Mouse (Mus musculus) CH12.LX (cell line): ENCODE data around the gene Runx2. TPM values are rescaled to one million over a fixed set of nuclear protein-coding genes. Genes with fewer than 3 reads are reported as not detected.

ENCODE experiments used
- DNase-seq: peaks from one replicate; pipeline ENCODE4 v3.0.0-alpha.2; 2013; ENCODE audit errors: extremely low read depth
- H3K27ac ChIP-seq: 2 replicates; pipeline ENCODE4 v1.5.1; 2012; ENCODE audit warnings: low read depth, mild to moderate bottlenecking, control low read depth, moderate library complexity; ENCODE audit not compliant: insufficient read depth
- H3K27me3 ChIP-seq: replicated peaks from 2 replicates; pipeline ENCODE3; 2012; ENCODE audit warnings: inconsistent platforms
- H3K36me3 ChIP-seq, 2 experiments: replicated peaks in 1 of 2; 2 replicates each; pipeline versions ENCODE3 to v1.6.1; 2012; ENCODE audit warnings: inconsistent platforms in 1 of 2, low read length in 1 of 2, mild to moderate bottlenecking in 1 of 2, mixed read lengths in 1 of 2, moderate library complexity in 1 of 2; ENCODE audit not compliant: control insufficient read depth in 1 of 2, insufficient read depth in 1 of 2
- H3K4me1 ChIP-seq, 2 experiments: 2 replicates each; pipeline ENCODE4 v1.6.1; 2012; ENCODE audit warnings: inconsistent platforms in 1 of 2, moderate library complexity in 1 of 2; ENCODE audit not compliant: insufficient read depth in 2 of 2, control insufficient read depth in 1 of 2
- H3K4me2 ChIP-seq: 2 replicates; pipeline ENCODE4 v1.6.1; 2012; ENCODE audit warnings: low read depth, mild to moderate bottlenecking, control low read depth; ENCODE audit not compliant: poor library complexity, insufficient read depth, severe bottlenecking
- H3K4me3 ChIP-seq, 3 experiments: fragments of 150-350 bp in 1 of 3; sonication (generic) in 1 of 3; replicated peaks in 1 of 3; 2 replicates each; pipeline versions ENCODE3 to v1.5.1; 2011 to 2012; ENCODE audit warnings: low read depth in 2 of 3, low read length in 2 of 3, mild to moderate bottlenecking in 2 of 3, moderate library complexity in 2 of 3, control low read depth in 1 of 3, improper control_type of control experiment in 1 of 3, inconsistent platforms in 1 of 3, mixed read lengths in 1 of 3; ENCODE audit not compliant: poor library complexity in 1 of 3
- H3K79me2 ChIP-seq: replicated peaks from 2 replicates; pipeline ENCODE4 v1.6.1; 2012; ENCODE audit warnings: mild to moderate bottlenecking, moderate library complexity; ENCODE audit not compliant: control insufficient read depth, poor library complexity, insufficient read depth, severe bottlenecking; ENCODE audit errors: extremely low read depth
- H3K9ac ChIP-seq: 2 replicates; pipeline ENCODE4 v1.6.1; 2012; ENCODE audit warnings: low read depth, mild to moderate bottlenecking, control low read depth, moderate library complexity; ENCODE audit not compliant: insufficient read depth
- H3K9me3 ChIP-seq: replicated peaks from 2 replicates; pipeline ENCODE3; 2012; ENCODE audit warnings: low read length, inconsistent platforms, mixed read lengths
- BHLHE40 ChIP-seq: IDR thresholded peaks from 2 replicates; pipeline ENCODE4 v1.6.1; 2011; ENCODE audit warnings: mild to moderate bottlenecking, low read depth, low read length, improper control_type of control experiment
- CHD1 ChIP-seq: IDR thresholded peaks from 2 replicates; pipeline ENCODE4 v1.6.1; 2012; ENCODE audit warnings: low read depth, low read length, improper control_type of control experiment, inconsistent platforms
- E2F4 ChIP-seq: IDR thresholded peaks from 2 replicates; pipeline ENCODE4 v1.6.1; 2011; ENCODE audit warnings: low read depth, low read length, improper control_type of control experiment; ENCODE audit not compliant: insufficient replicate concordance
- ELF1 ChIP-seq: IDR thresholded peaks from 2 replicates; pipeline ENCODE4 v1.6.1; 2014; ENCODE audit warnings: low read depth, mild to moderate bottlenecking, inconsistent platforms, low read length, improper control_type of control experiment
- EP300 ChIP-seq: IDR thresholded peaks from 2 replicates; pipeline ENCODE4 v1.6.1; 2011; ENCODE audit warnings: low read length, improper control_type of control experiment
- GABPA ChIP-seq: IDR thresholded peaks from 2 replicates; pipeline ENCODE4 v1.6.1; 2012; ENCODE audit warnings: low read depth, low read length, improper control_type of control experiment, inconsistent platforms; ENCODE audit not compliant: insufficient replicate concordance
- HCFC1 ChIP-seq: IDR thresholded peaks from 2 replicates; pipeline ENCODE4 v1.6.1; 2012; ENCODE audit warnings: low read depth, mild to moderate bottlenecking, inconsistent platforms, low read length, improper control_type of control experiment
- IRF4 ChIP-seq: IDR thresholded peaks from 2 replicates; pipeline ENCODE4 v1.6.1; 2014; ENCODE audit warnings: low read depth, mild to moderate bottlenecking, inconsistent platforms, low read length, improper control_type of control experiment
- JUN ChIP-seq: IDR thresholded peaks from 2 replicates; pipeline ENCODE4 v1.6.1; 2011; ENCODE audit warnings: low read depth, mild to moderate bottlenecking, low read length, improper control_type of control experiment, moderate library complexity; ENCODE audit not compliant: insufficient read depth
- JUND ChIP-seq: conservative IDR thresholded peaks from 2 replicates; pipeline ENCODE4 v1.6.1; 2011; ENCODE audit warnings: low read depth, low read length, improper control_type of control experiment
- KAT2A ChIP-seq: IDR thresholded peaks from 2 replicates; pipeline ENCODE4 v1.6.1; 2012; ENCODE audit warnings: low read length, improper control_type of control experiment, inconsistent platforms; ENCODE audit not compliant: insufficient replicate concordance
- MAFK ChIP-seq: IDR thresholded peaks from 2 replicates; pipeline ENCODE4 v1.6.1; 2011; ENCODE audit warnings: low read length, improper control_type of control experiment; ENCODE audit not compliant: insufficient replicate concordance
- MAZ ChIP-seq: IDR thresholded peaks from 2 replicates; pipeline ENCODE4 v1.6.1; 2012; ENCODE audit warnings: low read depth, mild to moderate bottlenecking, inconsistent platforms, low read length, improper control_type of control experiment, moderate library complexity
- MEF2A ChIP-seq: IDR thresholded peaks from 2 replicates; pipeline ENCODE4 v1.6.1; 2014; ENCODE audit warnings: low read depth, mild to moderate bottlenecking, inconsistent platforms, low read length, improper control_type of control experiment, borderline replicate concordance
- NELFE ChIP-seq: IDR thresholded peaks from 2 replicates; pipeline ENCODE4 v1.6.1; 2011; ENCODE audit warnings: low read depth, low read length, improper control_type of control experiment
- NRF1 ChIP-seq: IDR thresholded peaks from 2 replicates; pipeline ENCODE4 v1.6.1; 2014; ENCODE audit warnings: low read depth, mild to moderate bottlenecking, inconsistent platforms, low read length, improper control_type of control experiment, moderate library complexity
- PAX5 ChIP-seq: IDR thresholded peaks from 2 replicates; pipeline ENCODE4 v1.6.1; 2012; ENCODE audit warnings: low read length, inconsistent platforms, mixed read lengths
- POLR2A ChIP-seq: IDR thresholded peaks from 2 replicates; pipeline ENCODE4 v1.6.1; 2011; ENCODE audit warnings: low read depth, mild to moderate bottlenecking, improper control_type of control experiment, low read length
- RAD21 ChIP-seq: IDR thresholded peaks from 2 replicates; pipeline ENCODE4 v1.6.1; 2011; ENCODE audit warnings: low read depth, mild to moderate bottlenecking, low read length, improper control_type of control experiment, moderate library complexity
- SIN3A ChIP-seq: IDR thresholded peaks from 2 replicates; pipeline ENCODE4 v1.6.1; 2012; ENCODE audit warnings: low read length, improper control_type of control experiment, inconsistent platforms
- TBP ChIP-seq: conservative IDR thresholded peaks from 2 replicates; pipeline ENCODE4 v1.6.1; 2011; ENCODE audit warnings: low read depth, low read length, improper control_type of control experiment
- TCF12 ChIP-seq: IDR thresholded peaks from 2 replicates; pipeline ENCODE4 v1.6.1; 2014; ENCODE audit warnings: low read depth, mild to moderate bottlenecking, inconsistent platforms, low read length, improper control_type of control experiment
- USF1 ChIP-seq: IDR thresholded peaks from 2 replicates; pipeline ENCODE4 v1.6.1; 2014; ENCODE audit warnings: low read depth, mild to moderate bottlenecking, inconsistent platforms, low read length, improper control_type of control experiment
- USF2 ChIP-seq: conservative IDR thresholded peaks from 2 replicates; pipeline ENCODE4 v1.6.1; 2011; ENCODE audit warnings: low read depth, low read length, improper control_type of control experiment
- ZC3H11A ChIP-seq: IDR thresholded peaks from 2 replicates; pipeline ENCODE4 v1.6.1; 2012; ENCODE audit warnings: low read depth, mild to moderate bottlenecking, inconsistent platforms, low read length, improper control_type of control experiment
- ZKSCAN1 ChIP-seq: IDR thresholded peaks from 2 replicates; pipeline ENCODE4 v1.6.1; 2012; ENCODE audit warnings: low read depth, inconsistent platforms, low read length, improper control_type of control experiment, borderline replicate concordance
- ZMIZ1 ChIP-seq: IDR thresholded peaks from 2 replicates; pipeline ENCODE4 v1.6.1; 2012; ENCODE audit warnings: low read depth, mild to moderate bottlenecking, inconsistent platforms, low read length, improper control_type of control experiment
- ZNF384 ChIP-seq: IDR thresholded peaks from 2 replicates; pipeline ENCODE4 v1.6.1; 2012; ENCODE audit warnings: low read depth, low read length, improper control_type of control experiment, inconsistent platforms
- dilution Hi-C: fragments of 300-500 bp; cut with MboI; formaldehyde crosslinking; loops from 2 replicates; pipeline ENCODE4 v1.14.3; 2020; ENCODE audit warnings: low sequenced_read_pairs; ENCODE audit not compliant: extremely low pct_unique_long_range_greater_than_20kb, extremely low pct_ligation_motif_present
- in situ Hi-C: fragments of 300-500 bp; cut with MboI; formaldehyde crosslinking; loops from 3 replicates; pipeline ENCODE4 v1.14.3; 2019; ENCODE audit warnings: low sequenced_read_pairs, low pct_ligation_motif_present, low pct_unique_long_range_greater_than_20kb, mixed read lengths
- polyA plus RNA-seq: library from polyadenylated mRNA; unstranded; fragments of >175 nt; gene quantifications from 2 replicates; pipeline ENCODE4 v1.2.1, GENCODE M21; 2012; ENCODE audit warnings: low read depth; ENCODE audit not compliant: insufficient read length
- total RNA-seq, 2 experiments: library from RNA; depleted of rRNA; stranded (reverse); fragments of 300-350 nt in 1 of 2; fragments of >200 nt in 1 of 2; gene quantifications; 2 replicates each; pipeline ENCODE4 v1.2.3; 2012 to 2014

Runx2 gene
- total and polyA plus RNA-seq, 3 experiments: 0.70 to 1.4 (median 1.1) TPM

DNA sequence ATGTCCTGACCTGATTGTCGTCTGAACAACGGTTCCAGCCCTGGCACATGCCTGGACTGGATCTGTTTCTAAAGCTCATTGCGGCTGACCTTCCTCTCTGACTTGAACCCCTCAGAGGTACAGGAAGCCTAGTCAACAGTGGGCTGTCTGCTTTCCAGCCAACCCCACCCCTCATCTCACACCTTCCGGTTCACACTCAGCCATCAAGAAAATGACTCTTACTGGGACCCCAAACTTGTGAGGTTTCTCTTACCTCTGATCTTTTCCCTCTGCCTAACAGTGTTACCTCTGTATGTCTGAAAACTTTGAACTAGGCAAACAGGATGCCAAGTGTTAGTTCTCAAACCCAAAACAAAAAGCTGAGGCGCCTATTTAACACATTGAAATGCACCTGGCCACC, 247.6 kb downstream of the Runx2 start:
- no peak overlapping the region for H3K4me3 ChIP-seq
- H3K36me3 ChIP-seq: no peaks in the 10 kb centered on the region
- no peak for DNase-seq
- dilution Hi-C loops: no loop called here
- no peak for TF ChIP-seq PAX5
- no peak for TF ChIP-seq ZC3H11A
- no peak for TF ChIP-seq HCFC1
- no peak for TF ChIP-seq KAT2A
- TF ChIP-seq NELFE: no peak
- TF ChIP-seq EP300: no peak
- TF ChIP-seq ZMIZ1: no peak
- TF ChIP-seq MAZ: no peak
- no peak for TF ChIP-seq ZKSCAN1
- TF ChIP-seq NRF1: no peak
- no peak for TF ChIP-seq MEF2A
- no peak for TF ChIP-seq ELF1
- TF ChIP-seq TBP: no peak
- no peak for TF ChIP-seq IRF4
- no peak for TF ChIP-seq USF2
- TF ChIP-seq ZNF384: no peak
- no peak for TF ChIP-seq JUN
- no peak overlapping the region for H3K27ac ChIP-seq
- no peaks in the 10 kb centered on the region for H3K9me3 ChIP-seq
- no peak overlapping the region for H3K4me2 ChIP-seq
- in situ Hi-C loops: loop anchor here (25.0 kb wide), 1 partner anchor 470 kb away; no protein-coding TSS in a partner anchor
- no peak overlapping the region for H3K9ac ChIP-seq
- no peaks in the 10 kb centered on the region for H3K27me3 ChIP-seq
- H3K4me1 ChIP-seq: peaks cover 29 to 37% of the 10 kb centered on the region in 2 experiments
- no peaks in the 10 kb centered on the region for H3K79me2 ChIP-seq

DNA sequence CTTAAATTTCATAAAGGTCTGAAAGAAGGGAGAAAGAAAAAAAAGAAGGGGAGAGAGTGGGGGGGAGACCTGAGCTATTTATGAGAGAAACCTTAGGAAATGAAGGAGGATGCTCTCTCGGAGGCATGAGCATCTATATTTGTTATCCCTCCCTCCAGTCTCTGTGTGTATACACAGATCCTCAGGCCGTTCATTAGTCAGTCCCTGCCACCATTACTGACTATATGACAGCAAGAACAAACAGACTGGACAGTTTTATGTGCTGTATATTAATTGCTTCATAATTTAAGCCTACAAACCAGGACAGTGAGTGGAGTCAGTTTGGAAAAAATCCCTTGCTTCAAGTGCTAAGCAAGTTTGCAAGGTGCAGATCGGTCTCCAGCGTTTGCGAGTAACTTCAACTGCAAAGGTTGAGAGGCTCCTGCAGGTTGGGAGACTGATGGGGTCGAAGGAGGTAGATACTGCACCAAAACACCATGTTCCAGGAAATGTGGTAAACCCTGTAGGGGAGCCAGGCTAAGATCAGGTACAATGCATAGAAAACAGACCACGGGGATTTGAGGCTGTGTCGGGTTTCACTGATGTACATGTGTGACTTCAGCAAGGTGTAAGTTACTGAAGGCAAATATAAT, 248.6 kb downstream of the Runx2 start:
- dilution Hi-C loops (no loop called here), in situ Hi-C loops (loop anchor here (25.0 kb wide), 1 partner anchor 471 kb away; no protein-coding TSS in a partner anchor)
- H3K79me2 ChIP-seq: no peaks in the 10 kb centered on the region
- no peak overlapping the region for H3K9ac ChIP-seq
- no peak for DNase-seq
- H3K36me3 ChIP-seq: no peaks in the 10 kb centered on the region
- peaks cover 29 to 37% of the 10 kb centered on the region in 2 experiments for H3K4me1 ChIP-seq
- no peak overlapping the region for H3K4me3 ChIP-seq
- H3K27me3 ChIP-seq: no peaks in the 10 kb centered on the region
- no peaks in the 10 kb centered on the region for H3K9me3 ChIP-seq
- TF ChIP-seq E2F4 (no peak), EP300 (no peak), SIN3A (no peak), JUND (no peak), ZNF384 (no peak), ZMIZ1 (no peak), TCF12 (no peak), USF1 (no peak), CHD1 (no peak), NRF1 (no peak), GABPA (no peak), POLR2A (no peak), MEF2A (no peak), PAX5 (no peak), RAD21 (no peak), JUN (no peak), MAFK (no peak), BHLHE40 (no peak)
- no peak overlapping the region for H3K27ac ChIP-seq
- no peak overlapping the region for H3K4me2 ChIP-seq
